Mouse (Mus musculus) fat pad, adult 2 months (tissue): ENCODE measurements at regions not wholly inside any gene's neighbourhood (a gene's known extent, or its start where the extent isn't known, plus 50 kb on each side); places are given as distances from the start of the nearest gene placed in this dataset.

Experiments
- DNase-seq: peaks from one replicate; pipeline ENCODE4 v3.0.0-alpha.2; 2011; ENCODE audit warnings: low read depth, low spot score; ENCODE audit errors: extremely low read depth

DNA sequence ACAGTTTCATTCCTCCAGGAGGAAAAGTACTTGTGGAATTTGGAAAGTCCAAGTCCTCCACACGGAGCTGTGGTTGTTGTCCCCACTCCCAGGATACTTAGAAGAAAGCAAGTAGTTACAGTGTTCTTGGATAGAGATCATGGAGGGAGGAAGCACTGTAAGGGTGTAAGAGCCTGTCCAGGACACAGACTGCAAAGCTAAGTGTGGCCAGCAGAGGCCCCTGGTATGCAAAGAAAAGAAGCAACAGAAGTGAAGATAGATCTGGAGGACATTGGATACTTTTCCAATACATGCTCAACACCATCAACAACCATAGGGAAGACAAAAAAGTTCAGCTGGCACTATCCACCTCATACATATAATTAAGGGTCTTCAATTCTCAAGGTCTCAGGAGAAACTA lies 197.4 kb downstream of the Meis1 start:
- no peak for DNase-seq

DNA sequence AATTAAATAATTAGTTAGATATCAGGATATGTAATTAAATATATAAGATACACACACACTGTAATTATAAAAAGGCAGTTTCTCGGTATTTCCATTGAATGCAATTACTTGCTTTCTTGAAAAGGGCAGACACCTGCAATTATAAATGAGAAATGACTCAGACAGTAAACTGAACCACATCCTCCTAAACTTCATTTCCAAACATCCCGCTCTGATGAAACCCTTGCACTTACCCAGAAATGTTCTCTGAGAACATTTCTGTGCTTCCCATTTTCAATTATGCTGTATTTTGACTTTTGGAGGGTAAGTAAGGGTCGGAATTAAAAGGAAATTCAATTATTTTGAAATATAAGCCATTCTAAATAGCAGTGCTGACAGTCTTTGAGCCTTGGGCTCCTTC lies 204.7 kb downstream of the Meis1 start:
- DNase-seq: no peak

DNA sequence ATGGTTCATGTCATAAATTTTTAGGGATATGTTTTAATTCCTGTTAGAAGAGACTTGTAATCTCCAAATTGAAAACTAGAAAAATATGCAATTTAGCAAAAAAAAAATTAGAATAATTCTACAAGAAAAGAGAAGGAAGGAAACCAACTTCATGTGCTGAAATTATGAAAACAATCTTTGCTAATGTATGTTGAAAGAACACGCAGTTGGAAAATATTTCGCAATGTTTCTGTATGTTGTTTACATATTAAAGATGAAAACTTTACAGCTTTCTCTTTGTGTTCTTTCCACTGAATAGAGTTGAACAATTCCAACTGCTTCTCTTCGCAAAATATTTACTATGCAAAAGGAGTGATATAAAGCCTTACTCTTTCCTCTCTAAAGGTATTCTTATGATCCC lies 251.3 kb downstream of the Meis1 start:
- no peak for DNase-seq

- DNase-seq: no peak
Measured at GRCm38 (mm10) chr11:18766458-18767016, 252.2 kb downstream of the Meis1 start.

- no peak for DNase-seq
Measured at GRCm38 (mm10) chr11:18758591-18759074, 260.2 kb downstream of the Meis1 start.

GRCm38 (mm10) chr11:18756576-18756975 lies 262.2 kb downstream of the Meis1 start:
- DNase-seq: no peak

- DNase-seq: no peak
Measured at GRCm38 (mm10) chr11:18754732-18755525, 263.9 kb downstream of the Meis1 start.

DNA sequence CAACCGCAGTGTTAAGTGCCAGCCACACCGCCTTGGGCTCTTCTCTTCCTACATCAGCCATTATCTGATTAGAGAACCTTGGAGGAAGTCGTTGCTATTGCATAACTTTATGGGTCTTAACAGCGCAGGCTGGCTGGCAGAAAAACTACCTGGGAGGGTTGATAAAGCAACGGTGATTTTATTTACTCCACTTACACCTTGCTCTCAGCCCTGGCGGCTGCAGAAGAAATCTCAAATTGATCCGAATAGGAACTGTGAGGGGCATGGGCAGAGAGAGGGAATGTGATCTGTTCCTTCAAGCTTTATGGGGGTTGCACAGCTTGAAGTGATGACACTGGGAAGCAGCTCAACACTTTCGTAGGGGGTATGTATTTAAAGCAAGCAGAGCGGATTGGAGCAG lies 264.9 kb downstream of the Meis1 start:
- DNase-seq: no peak

- DNase-seq: no peak
Measured at GRCm38 (mm10) chr11:18753246-18753645, 265.5 kb downstream of the Meis1 start.

DNA sequence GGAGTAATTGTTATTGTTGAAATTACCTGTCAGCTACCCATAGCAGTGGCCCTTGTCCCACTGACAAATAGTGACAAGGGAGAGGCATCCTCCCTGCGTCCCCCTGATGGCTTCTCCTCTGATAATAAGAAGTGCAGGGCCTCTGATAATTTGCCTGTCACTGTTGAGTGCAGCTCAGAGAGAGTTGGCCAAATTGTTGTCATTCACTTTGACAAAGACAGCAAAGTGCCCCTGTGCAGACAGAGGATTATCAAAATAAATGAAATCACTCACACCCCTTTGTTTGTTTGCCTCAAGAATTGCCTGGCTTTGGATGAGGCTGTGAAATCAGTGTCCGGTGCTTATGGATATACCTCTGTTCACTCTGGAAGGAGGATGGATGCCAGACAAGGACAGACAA lies 266.3 kb downstream of the Meis1 start:
- DNase-seq: no peak

DNA sequence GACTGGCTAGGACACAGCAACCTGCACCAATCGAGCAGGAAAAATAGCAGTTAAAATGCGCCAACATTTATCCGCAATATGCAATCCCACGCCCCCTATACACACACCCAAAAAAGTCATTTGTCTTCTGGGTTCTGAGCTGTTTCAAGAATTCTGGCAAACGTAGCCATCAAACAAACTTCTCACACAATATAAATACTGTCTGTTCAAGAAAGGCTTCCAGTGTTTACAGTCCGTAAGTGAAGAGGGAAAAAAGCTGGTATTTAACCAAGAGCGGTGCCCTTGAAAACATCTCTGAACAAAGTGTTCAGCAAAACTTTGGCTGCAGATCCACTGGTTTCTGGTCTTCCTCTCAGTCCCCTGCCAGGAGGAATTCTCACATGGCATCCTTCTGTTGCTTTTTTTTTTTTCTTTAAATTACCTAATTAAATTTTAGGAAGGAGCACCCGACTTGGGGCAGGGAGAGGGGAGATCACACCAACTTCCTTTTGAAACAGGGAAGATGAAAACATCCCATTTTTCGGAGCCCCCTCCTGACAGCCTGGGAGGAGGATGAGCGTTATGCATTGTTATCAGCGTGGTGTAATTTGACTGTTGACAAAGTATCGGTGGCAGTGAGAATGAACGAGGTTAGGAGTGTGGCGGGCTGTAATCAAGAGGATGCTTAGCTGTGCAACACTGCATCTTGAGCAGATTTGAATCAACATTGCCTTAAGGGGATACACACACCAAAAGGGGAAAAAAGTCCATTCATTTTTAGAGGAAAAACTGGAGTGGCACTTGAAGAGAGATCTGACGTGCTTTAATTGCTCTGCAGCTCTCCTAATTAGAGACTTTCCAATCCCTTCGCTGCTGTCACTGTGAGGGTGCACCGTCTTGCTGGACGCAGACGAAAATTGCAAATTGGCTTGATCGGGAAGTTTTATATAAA lies 267.6 kb downstream of the Meis1 start:
- no peak for DNase-seq

- no peak for DNase-seq
Measured at GRCm38 (mm10) chr11:18750080-18750375, 268.8 kb downstream of the Meis1 start.

DNA sequence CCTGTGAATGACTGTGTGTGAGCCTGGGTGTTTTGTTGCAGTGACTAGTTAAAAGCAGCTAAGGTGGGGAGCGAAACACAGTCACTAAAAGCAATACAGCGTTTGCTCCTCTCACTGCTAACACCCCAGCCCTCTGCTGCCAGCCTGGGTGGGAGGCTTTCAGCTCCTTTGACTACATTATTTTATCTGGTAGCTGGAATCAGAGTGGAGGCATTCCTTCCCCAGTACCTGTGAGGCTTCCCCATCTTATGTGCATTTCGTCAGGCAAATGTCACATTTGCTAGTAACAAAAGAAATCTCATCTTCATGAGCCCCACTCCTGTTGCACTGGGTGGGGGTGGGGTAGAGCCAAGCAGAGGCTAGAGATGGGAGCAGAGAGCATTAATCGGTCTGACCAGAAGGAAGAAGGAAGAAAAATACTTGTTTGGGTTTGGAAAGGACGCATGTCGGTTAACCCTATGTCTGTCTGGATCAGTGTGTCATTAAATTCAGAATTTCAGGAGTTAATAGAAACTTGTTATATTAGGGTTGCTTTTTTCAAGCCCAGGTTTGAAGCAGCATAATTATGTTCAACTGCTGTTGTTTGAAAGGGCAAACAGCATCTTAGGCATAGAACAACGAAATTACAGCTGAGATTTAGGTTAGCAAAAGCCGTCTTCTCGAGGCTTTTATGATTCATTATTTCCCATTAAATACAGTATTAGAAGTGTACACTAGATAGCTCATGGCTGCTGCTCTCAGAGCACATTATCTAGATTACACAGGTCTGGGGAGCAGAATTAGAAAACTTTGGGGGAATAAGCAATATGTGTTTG lies 269.3 kb downstream of the Meis1 start:
- no peak for DNase-seq

GRCm38 (mm10) chr11:18747871-18748461 lies 270.8 kb downstream of the Meis1 start:
- DNase-seq: no peak

GRCm38 (mm10) chr11:18747361-18747760 lies 271.4 kb downstream of the Meis1 start:
- DNase-seq: no peak

GRCm38 (mm10) chr11:18746486-18746885 lies 272.3 kb downstream of the Meis1 start:
- no peak for DNase-seq

- no peak for DNase-seq
Measured at GRCm38 (mm10) chr11:18745840-18746239, 272.9 kb downstream of the Meis1 start.

DNA sequence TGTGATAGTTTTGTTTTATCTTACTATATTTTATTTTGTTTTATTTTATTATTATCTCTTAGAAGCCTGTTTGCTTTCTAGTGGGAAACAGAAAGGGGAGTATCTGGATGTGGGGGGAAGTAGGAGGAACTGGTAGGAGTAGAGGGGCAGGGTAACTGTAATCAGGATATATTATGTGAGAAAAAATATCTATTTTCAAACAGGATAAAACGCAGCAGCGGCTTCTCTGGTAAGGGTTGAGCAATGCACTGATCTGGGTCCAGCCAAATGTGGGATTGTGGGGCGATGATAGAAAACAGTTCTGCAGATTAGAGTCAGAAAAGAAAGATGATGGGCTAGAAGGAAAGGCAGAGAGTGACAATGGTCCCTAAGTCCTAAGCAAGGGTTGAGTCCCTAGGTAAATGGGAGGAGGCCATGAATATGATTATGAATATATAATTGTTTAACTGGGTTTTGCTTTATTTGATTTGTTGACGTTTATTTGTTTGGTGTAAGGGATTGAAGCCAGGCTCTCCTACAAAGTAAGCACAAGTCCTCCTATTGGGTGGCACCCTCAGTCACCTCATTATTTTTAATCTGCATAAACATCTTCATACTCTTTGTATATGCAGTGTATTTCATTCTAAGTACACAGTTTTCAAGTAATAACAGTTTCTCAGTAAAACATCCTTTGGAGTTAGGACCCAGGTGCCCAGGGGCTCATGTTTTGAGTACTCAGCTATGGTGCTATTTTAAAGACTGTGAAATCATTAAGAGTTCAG lies 283.7 kb downstream of the Meis1 start:
- DNase-seq: no peak

GRCm38 (mm10) chr11:18734075-18734474 lies 284.7 kb downstream of the Meis1 start:
- DNase-seq: no peak

DNA sequence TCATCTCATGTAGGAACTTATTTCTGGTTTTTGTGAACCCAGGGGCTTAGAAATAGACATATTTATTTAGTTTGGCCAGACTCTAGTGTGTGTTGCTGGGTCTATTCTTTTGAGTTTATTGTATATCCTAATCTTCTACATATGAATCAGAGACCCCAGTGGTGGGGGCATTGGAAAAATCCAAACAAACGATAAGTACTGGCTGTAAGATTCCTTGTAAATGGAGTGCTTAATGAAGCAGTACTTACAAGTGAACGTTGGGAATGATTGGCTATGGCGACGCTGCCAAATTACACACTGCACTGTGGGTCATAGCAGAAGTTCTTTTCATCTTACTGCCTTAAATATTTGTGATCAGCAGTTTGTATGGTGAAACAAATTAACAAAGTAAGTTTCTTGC lies 289.0 kb downstream of the Meis1 start:
- DNase-seq: no peak
